Mouse (Mus musculus) thymus, postnatal 25 days (tissue): ENCODE data around the gene Sema3b.
"Not testable (repeated sequence)": the region's sequence is repeated elsewhere in the genome, so short reads cannot be mapped to it uniquely, and the experiment has no call there.

ENCODE experiments used
- DNase-seq: peaks from one replicate; pipeline ENCODE4 v3.0.0; 2022

Sema3b gene

GRCm38 (mm10) chr9:107567702-107568319 is 41.2 kb downstream of the Sema3b start, which contains the start of gene Hyal2:
TSS of gene Hyal2 (plus strand) at chr9:107567945.
- DNase-seq: peak; percentile 2

DNA sequence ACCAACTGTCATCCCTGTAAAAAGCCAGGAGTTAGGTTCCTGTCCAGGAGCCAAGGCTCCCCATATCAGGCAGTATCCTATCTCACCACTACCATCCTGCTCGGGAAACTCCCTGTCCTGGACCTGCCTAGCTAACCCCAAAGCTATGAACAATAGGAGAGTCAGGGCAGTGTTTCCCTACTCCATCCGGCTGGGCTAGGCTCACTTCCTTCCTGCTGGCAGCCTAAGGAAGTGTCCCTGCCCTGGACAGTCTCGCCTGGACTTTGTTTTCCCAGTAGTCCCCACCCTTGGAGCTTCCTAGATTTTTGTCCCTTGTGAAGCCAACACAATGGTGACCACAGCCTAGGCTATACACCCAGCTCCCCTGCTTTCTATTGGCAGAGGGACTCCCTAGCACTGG is 42.2 kb downstream of the Sema3b start:
- DNase-seq: no peak

- peak; percentile 79 for DNase-seq
Observed at GRCm38 (mm10) chr9:107566041-107566709, 42.9 kb downstream of the Sema3b start.

GRCm38 (mm10) chr9:107565556-107565955 is 43.5 kb downstream of the Sema3b start:
- DNase-seq: not testable (repeated sequence)

DNA sequence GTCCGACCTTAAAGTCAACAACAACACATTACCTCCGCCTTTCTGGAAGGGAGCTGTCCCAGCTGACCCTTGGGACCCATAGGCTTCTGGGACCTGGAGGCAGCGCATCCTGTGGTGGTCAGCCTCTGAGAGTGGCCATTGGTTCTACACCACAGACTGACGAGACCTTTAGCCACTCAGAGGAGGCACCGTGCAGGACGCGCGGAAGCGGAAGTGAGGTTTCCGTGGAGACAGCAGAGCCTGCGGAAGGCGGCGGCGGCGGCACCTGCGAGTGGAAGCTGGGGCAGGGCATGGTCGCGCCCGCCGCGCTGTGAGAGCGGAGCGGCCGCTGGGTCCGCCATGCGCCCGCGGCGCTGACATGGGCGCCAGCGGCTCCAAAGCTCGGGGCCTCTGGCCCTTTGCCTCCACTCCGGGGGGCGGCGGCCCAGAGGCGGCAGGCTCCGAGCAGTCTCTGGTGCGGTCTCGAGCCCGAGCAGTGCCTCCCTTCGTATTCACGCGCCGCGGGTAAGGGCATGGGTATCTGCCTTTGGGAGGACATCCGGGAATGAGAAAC is 45.9 kb downstream of the Sema3b start, which contains the start of gene Tusc2:
Tusc2 (plus strand) TSS at position 227 of the 553 bp plus-strand sequence.
- peak; percentile 93 for DNase-seq

GRCm38 (mm10) chr9:107556346-107556745 is 52.7 kb downstream of the Sema3b start:
- DNase-seq: no peak

DNA sequence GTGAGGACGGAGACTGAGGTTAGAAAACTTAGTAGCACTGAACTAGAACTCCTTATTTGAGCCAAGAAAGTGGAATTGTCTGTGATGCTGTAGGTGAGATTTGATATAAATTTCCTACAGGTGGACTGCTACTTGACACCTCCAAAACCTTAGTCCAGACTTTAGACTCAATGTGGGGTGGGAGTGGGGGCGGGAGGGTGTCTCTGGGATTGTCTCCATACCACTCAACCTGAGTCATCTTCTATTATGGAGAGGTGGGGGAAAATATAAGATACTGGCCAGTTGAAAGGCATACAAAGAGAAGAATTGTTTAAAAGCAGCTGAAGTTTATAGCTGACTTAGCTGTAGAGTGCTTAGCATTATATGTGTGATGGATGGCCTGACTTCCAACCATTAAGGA is 53.3 kb downstream of the Sema3b start:
- DNase-seq: no peak

DNA sequence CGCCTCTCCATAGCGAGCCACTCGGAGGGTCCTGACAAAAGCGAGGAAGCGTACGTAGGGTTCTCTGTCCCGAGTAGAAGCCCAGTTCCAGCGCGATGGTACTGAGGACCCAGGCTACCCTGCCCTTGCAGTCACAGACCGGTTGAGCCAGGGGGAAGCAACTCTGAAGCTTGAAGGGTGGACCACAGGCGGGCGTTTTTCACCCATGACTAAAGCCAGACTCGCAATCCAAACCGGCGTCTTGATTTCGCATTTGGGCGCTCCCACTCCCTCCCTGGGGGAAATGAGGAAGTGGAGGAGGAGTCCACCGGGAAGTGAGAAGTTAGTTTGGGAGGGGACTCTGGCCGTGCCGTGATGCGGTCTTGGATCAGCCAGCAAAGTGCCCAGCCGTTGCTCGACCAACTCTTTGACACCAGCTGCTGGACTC is 54.0 kb downstream of the Sema3b start:
- DNase-seq: no peak

- DNase-seq: peak; percentile 96
Observed at GRCm38 (mm10) chr9:107554319-107554825, 54.7 kb downstream of the Sema3b start.

DNA sequence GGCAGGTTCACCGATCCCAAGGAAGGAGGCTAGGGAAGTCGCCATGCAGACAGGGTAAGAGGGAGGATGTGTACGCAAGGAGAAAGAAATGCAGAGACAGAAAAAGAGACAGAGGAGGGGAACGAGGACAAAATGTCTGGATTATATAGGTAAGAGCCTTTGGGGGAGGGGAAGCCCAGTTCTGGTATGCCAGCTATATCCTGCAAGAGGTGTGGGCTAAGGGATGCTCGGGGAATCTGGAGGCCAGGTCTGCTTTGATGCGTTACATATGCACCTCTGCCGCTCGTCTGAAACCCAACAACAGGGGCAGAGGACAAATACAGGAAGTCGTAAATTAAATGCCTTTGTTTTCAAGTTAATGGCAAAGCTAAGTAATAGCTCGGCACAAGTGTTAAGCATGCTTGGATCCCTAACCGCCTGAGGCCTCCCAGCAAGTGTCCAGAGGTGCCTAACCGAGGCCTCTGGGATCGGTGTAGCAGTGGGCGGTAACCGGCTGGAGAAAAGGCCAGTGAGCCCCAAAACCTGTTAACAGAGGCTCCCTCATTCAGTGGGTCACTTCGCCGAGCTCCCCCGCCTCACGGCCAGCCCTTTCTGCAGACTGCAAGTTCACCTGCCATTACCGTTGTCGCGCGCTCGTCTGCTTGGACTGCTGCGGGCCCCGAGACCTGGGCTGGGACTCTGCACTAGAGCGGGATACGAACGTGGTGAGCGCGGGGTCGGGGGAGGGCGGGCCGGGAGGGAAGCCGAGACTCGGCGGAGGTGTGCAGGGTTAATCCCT is 55.3 kb downstream of the Sema3b start:
- DNase-seq: no peak

- DNase-seq: no peak
Observed at GRCm38 (mm10) chr9:107552690-107553393, 56.2 kb downstream of the Sema3b start.

DNA sequence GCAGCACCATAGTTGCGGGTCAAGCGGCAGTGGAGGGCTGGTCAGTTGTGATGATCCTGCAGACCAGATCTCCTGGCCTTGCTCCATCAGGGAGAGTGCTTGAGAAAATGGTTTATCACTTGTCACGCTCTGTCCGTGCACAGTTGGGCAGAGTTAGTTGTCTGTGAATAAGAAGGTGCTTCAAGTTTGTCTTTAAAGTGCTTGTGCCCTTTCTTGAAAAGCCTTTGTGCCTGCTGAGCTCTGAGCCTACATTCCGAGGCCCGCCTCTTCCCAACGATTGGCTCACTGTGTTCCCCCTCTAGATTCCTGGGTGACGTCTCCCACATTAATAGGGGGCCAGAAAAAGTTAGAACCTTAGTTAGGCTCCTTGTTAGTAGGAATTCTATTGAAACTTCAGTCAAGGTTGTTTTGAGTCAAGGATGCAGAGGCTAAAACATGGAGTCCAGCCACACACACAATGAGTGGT is 57.1 kb downstream of the Sema3b start:
- no peak for DNase-seq

- peak; percentile 82 for DNase-seq
Observed at GRCm38 (mm10) chr9:107551117-107551889, 57.7 kb downstream of the Sema3b start, which contains the start of gene Rassf1. TSS of gene Rassf1 (plus strand) at chr9:107551555.

DNA sequence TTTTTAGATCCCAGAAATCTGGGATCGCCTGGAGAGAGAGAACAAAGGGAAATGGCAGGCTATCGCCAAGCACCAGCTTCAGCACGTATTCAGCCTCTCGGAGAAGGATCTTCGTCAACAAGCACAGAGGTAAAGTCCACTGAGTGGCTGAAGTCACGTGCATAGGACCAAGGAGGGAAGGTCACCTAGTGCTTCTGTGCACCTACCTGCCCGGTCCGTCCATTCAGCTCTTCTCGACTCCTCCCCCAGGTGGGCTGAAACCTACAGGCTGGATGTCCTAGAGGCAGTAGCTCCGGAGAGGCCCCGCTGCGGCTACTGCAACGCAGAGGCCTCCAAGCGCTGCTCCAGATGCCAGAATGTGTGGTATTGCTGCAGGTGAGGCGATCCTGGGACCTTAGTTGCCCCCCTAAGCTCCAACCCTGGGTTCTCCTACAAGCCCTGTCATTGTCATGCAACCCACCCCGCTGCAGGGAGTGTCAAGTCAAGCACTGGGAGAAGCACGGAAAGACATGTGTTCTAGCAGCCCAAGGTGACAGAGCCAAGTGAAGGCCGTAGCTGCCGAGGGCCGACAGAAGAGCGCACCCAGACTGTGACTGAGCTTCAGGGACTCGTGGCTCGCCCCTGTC is 58.4 kb downstream of the Sema3b start:
- DNase-seq: peak; percentile 21

DNA sequence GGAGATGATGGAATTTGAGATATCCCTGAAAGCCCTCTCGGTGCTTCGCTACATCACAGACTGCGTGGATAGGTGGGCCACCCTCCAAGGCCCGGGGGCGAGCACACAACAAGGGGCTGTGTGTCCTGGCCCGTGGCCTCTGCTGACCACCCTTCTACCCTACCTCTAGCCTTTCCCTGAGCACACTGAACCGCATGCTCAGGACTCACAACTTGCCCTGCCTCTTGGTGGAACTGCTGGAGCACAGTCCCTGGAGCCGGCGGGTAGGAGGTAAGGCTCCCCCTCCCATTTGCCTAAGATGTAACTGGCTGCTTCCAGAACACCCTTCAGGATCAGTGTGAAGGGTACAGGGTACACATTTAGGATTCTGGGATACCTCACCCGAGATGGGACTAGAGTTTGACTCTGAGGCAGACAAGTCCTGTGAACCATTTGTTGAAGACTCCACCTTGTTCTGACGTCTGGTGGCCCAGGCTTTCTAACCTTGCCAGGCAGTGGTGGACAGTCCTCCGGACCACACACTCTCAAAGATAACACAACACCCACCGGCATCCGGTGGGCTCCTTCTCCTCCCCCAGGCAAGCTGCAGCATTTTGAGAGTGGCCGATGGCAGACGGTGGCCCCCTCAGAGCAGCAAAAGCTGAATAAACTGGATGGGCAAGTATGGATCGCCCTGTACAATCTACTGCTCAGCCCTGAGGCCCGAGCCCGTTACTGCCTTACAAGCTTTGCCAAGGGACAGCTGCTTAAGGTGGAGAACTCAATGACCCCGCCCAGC is 59.5 kb downstream of the Sema3b start:
- DNase-seq: no peak

DNA sequence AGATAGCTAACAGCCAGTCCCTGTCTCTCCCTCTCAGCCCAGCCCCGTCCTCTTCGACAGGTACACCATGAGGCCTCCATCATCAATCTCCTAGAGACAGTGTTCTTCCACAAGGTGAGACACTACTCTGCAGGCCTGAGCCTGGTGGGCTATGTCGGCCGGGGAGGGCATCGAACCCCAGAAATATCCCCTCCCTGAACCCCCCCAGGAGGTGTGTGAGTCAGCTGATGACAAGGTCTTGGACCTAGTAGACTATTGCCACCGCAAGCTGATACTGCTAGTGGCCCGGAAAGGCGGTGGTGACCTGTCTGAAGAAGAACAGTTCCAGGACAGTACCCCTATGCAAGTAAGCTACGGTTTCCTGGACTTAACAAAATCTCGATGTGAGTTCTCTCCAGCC is 60.2 kb downstream of the Sema3b start:
- no peak for DNase-seq

- DNase-seq: no peak
Observed at GRCm38 (mm10) chr9:107547957-107548356, 61.1 kb downstream of the Sema3b start.
